Mouse (Mus musculus) liver, embryonic 14.5 days (tissue): ENCODE results near the gene Gm1123.

Experiments used
- CTCF ChIP-seq: IDR thresholded peaks from 2 replicates; pipeline ENCODE4 v1.5.1; 2016; ENCODE audit warnings: antibody characterized with exemption, low read depth, control low read depth
- EP300 ChIP-seq: IDR thresholded peaks from 2 replicates; pipeline ENCODE4 v1.6.1; 2016; ENCODE audit warnings: antibody characterized with exemption, low read depth

DNA sequence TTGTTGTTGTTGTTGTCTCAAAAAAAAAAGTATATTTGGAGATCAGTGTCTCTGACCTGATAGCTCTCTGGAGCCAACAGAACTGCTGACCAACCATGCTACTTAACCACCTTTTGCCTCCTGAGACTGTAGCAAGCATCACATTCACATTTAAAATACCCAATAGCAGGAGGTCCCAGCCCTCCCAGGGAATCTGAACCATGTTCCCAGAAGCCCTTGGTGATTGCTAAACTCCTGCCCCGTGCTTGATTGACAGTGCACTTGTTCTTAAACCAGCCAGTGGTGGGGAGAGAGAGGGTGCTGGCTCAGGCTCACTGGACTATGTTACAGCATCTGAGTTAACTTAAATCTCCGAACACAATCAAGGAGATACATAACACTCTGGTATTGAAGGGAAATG is 60.6 kb downstream of the Gm1123 start:
- no peak for TF ChIP-seq CTCF
- TF ChIP-seq EP300: no peak
